Mouse (Mus musculus) brain, embryonic 14.5 days (tissue): ENCODE measurements around the gene Rnf157. TPM values are rescaled to one million over a fixed set of nuclear protein-coding genes. Genes with fewer than 3 reads are reported as not detected.

Source experiments
- DNase-seq: peaks from one replicate; pipeline ENCODE4 v3.0.0-alpha.2; 2011; ENCODE audit warnings: low read depth
- CTCF ChIP-seq: fragments of 200-500 bp; IDR thresholded peaks from 2 replicates; pipeline ENCODE4 v1.5.1; 2012; ENCODE audit warnings: inconsistent platforms, mild to moderate bottlenecking, moderate library complexity, borderline replicate concordance; ENCODE audit not compliant: insufficient read depth, insufficient read length; ENCODE audit errors: extremely low read depth
- POLR2A ChIP-seq: fragments of 200-500 bp; IDR thresholded peaks from 2 replicates; pipeline ENCODE4 v1.6.1; 2012; ENCODE audit warnings: mild to moderate bottlenecking, inconsistent platforms, borderline replicate concordance; ENCODE audit not compliant: poor library complexity, insufficient read depth, insufficient read length, severe bottlenecking; ENCODE audit errors: extremely low read depth
- polyA plus RNA-seq: library from polyadenylated mRNA; depleted of rRNA; stranded (reverse); fragments of >200 nt; gene quantifications from 2 replicates; pipeline ENCODE4 v1.2.3, GENCODE M21; 2012

Gene Rnf157
- polyA plus RNA-seq, 1 experiment: 97.3 TPM

DNA sequence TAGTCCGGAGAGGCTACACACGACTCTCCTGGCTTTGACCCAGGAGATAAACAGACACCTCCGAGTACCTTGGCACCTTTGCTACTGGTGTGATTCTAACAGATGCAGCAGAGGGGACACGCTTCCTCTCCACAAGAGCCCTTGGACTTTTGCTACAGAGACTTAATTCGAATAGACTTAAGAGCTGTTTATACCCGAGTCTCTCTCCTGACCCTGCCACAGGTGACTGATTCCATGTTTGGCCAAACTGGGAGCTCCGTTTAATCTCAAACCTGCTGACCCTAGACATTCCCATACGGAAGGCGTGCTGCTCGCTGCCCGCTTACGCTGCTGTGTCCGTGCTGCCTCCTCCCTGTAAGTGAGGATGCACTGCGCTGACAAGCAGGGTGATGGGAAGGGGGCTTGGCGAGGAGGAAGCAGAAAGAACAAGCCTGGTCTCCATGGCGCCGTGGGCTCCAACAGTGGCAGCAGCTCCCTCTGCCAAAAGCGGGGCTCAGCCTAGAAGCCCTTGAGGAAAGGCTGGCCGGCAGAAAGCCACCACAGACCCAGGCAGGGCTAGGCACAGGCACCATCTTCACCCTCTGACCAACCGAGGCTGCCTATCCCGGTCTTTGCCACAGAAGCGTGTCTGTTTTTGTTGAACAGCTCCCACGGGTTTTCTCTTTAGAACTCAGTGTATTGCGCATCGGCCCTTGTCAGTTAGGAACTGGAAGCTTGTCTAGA, 70.6 kb downstream of the Rnf157 start:
- DNase-seq: peak; percentile 60
- TF ChIP-seq CTCF: no peak
- TF ChIP-seq POLR2A: no peak

DNA sequence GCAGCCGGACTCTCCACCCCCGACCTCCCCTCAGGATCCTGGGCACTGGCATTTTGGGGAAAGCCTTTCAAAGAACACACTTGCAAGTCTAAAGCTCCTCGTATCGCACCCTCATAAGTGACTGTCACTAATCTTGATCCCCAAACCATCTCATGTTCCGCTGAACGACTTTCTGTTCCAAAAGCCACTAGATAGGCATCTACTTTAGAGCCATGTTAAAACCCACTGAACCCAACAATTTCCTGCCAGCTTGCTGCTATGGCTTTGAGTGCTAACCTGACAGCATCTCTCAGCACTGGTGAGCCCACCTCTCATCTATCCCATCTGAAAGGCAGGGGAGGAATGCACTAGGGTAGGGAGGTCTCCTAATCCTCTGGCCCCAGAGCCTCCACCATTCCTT, 75.3 kb downstream of the Rnf157 start:
- no peak for DNase-seq
- TF ChIP-seq POLR2A (no peak), CTCF (no peak)

DNA sequence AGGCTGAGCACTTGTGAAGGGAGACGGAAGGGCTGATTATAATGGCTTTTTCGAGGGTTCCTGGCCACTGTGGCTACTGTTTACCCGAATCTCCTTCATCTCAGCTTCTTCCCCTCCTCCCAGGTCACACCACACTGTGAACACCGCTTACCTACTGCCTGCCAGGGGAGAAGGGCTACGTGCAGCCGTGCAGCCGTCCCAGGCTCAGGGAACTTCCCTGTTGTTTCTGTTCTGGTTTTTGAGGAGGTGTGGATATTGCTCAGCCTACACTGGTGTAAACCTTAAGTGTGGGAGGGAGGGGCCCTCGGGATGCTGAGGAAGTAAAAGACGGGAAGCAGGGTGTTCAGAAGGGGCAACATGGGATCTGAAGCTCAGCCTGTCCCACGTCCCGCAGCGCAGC, 75.8 kb downstream of the Rnf157 start:
- TF ChIP-seq CTCF (no peak), POLR2A (no peak)
- DNase-seq: no peak

DNA sequence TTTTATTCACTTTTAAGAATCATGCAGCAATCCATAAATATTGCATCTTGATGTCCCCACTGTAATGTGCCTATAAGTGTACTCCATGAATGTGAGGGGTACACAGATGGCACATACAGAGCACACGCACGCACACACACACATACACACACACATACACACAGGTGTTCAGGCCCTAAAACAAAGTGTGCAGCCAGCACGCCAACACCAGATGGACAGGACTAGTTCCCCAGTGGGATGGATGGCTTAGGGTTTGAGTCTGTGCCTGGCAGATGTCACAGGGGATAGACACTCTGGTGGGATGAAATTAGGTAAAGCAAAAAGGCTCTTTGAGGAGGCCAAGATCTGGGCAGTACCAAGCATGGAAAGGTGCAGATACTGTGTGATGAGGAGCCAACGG, 76.4 kb downstream of the Rnf157 start:
- DNase-seq: peak; percentile 50
- TF ChIP-seq POLR2A (no peak), CTCF (no peak)

DNA sequence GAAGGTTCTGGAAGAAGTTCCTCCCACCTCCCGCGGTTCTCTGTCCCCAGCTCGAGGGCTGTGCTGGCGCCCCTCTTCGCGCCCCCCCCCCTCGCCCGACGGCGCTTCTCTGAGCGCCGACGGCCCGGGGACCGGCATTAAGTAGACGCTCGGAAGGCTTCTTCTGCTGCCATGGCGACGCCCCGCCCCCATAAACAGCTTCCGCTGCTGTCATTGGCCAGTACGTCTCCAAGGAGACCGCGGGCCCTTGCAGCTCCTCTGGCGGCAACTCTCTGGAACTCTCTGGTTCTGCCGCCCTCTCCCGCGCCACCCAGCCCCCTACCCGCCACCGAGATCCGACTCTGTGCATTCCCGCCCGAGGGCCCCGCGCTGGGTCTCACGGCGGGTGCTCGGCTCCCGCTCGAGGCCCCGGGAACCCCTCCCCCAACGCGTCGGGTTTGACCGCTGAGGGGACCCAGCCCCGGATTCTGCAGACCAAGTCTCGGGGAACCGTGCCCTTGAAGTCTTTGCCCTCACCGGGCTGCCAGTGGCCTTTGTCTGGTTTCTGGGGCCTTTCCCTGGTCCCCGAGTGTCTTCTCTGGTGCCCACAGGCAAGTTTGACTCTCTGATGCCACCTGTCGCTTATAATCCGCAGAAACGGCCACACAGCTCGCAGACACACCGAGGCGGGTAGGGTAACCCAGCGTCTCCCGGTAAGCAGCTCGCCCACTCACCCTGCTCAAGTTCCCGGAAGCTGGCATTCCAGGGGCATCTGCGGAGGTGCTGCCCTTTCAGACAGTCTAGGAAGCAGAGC, 77.4 kb downstream of the Rnf157 start, which contains the start of gene Foxj1:
TSS of gene Foxj1 (minus strand) at position 156 of the 793 bp plus-strand sequence.
- DNase-seq: peak; percentile 99
- TF ChIP-seq CTCF (peak; percentile 45; the same call in 1 of the 2 replicates), POLR2A (no peak)

DNA sequence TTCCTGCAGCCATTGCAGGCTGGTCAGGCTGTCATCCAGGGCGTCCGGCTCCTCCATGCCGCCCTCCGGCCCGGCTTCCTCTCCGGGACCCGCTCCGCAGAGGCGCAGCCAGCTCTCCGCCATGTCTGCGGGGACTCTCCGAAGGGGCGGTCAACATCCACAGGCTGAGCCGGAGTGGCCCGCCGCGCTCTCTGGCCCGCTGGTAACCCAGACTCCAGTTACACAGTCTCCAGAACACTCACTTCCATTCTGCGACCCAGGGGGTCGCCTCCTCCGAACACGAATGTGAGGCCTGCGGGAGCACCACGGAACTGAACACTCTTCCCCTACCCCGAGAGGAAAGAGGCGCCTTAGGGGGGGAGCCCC, 78.4 kb downstream of the Rnf157 start:
- no peak for DNase-seq
- TF ChIP-seq POLR2A (no peak), CTCF (no peak)

DNA sequence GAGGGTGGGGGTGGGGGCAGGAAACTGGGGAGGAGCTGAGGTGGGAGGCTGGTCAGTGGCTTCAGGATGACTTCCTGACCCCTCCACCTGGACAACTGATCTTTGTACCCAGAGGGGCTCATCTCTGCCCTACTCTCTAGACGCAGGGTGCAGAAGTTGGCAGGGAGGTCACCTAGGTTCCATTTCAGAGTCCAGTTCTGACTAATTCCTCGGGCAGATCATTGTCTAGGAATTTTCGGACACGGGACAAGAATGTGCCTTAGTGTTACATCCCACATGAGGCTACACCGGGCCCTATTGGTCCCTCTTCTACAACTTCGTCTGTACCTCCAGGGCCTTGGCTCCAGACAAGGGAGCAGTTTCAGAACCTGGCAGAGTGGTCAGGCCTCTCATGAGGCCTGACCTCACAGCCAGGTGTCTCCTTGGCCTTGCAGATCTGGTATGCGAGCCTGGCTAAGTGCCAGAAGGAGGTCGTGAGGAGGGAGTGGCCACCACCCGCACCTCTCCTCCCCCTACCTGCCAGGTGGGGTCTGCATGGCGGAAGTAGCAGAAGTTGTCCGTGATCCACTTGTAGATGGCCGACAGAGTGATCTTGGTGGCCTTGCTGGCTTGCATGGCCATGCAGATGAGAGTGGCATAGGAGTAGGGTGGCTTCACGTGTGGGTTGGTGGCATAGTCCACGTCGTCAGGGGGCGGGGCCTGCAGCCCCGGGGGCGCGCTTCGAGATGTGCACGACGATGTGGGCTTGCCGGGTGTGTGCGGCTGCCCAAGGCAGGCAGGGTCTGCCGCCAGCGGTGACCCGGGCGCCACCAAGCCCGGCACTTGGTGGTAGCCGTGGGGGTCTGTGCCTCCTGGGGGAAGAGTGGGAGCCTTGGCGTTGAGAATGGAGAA, 79.1 kb downstream of the Rnf157 start:
- no peak for DNase-seq

DNA sequence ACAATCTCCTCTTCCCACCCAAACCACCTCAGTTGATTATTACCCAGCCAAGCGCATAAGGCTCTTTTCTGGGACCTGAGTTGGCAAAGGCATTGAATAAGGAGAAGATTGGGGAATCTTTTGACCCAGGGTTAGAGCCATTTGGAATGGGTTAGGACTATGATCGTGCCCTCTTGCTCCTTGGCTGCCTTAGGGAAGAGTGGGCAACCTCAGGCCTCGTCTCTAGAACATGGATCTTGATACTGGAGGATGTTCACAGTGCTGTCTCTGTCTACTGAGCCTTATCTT, 79.9 kb downstream of the Rnf157 start:
- TF ChIP-seq CTCF (no peak), POLR2A (no peak)
- DNase-seq: no peak

More for the DNA sequence above, 79.1 kb downstream of the Rnf157 start:
- TF ChIP-seq POLR2A (no peak), CTCF (no peak)

DNA sequence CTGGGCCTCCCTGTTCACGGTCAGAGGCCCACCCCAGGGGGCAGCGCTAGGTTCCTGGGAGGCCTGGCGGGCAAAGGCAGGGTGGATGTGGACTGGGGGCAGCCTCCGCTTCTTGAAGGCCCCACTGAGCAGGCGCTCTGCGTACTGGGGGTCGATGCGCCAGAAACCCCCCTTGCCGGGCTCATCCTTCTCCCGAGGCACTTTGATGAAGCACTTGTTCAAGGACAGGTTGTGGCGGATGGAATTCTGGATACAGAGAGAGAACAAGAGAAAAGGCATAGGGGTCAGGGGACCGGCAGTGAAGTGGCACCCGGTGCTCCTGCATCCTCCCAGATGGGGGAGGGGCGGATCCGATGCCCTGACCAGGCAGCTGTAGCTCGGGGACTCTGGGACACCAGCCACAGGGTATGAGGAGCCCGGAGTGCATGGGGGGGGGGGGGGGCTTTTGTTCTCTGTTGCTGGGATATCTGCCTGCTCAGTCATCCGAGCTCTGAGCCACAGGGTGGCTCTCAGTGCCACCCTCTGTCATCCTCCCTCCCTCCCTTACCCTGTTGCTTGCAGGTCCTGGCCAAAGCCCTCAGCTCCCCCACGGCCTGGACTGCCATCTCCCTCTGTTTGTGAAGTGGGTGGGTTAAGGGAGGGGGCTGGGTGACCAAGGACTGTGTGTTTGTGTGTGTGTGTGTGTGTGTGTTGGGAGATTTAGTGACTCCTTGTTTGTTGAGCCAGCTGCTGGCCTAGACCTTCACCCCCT, 80.4 kb downstream of the Rnf157 start:
- DNase-seq: peak; percentile 87
- no peak for TF ChIP-seq POLR2A
- TF ChIP-seq CTCF: no peak

DNA sequence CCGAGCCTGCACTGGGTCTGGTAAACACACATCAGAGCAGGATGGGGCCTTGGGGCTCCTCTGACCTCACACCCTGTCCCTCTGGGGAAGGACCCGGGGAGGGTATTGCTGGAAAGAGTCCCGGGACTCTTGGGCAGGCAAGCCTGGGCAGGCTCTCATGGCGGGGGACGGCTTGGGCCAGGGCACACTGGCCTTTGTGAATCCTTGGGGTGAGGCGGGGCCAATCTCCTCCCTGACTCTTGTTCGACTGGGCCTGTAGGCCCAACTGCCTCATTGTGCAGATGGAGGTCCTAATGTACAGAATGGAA, 82.7 kb downstream of the Rnf157 start:
- DNase-seq: peak; percentile 57
- no peak for TF ChIP-seq CTCF
- no peak for TF ChIP-seq POLR2A

DNA sequence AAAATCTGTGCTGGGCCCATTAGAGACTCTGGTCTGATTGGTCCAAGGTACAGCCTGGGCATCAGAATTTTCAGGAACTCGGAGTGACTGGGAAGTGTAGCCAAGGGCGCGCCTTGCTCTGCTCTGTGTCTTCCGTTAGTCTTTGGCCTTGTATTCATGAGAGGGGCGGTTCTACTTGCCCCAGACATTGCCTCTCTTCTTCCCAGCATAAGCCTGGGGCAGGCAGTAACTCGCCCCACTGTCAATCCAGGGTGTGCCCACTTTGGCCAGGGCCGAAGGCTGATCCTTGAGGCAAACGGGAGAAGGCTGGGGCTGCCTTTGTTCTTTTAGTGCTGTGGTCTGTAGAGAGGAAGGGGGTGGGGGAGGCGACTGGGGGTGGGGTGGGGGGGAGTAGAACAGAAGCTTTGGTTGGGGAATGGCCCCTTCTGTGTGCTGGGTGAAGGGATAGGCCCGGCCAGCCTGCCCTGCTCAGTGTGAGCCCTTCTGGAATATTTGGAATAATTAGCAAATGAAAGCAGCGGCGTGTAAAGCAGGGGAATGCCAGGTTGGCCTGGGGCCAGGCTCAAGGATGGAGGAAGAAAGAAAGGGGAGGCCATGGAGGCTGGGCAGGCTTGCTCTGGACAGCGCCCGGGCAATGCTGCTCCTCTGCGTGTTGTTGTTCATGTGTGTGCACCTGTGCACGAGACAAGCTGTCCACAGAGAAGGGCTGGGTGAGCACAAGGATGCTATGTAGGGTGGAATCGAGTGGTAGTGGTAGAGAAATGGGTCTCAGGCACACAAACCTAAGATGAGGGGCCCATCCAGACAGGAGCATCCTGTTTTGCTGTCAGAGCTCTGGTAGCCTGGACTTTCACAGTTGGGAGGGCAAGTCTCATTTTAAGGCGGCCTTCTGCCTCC, 83.3 kb downstream of the Rnf157 start:
- DNase-seq: peak; percentile 94
- TF ChIP-seq CTCF (no peak), POLR2A (no peak)
